Mouse (Mus musculus): ENCODE data around the gene Psme4. TPM values are rescaled to one million over a fixed set of nuclear protein-coding genes. Genes with fewer than 3 reads are reported as not detected.

The Psme4 gene
- total RNA-seq, 2 experiments from 2014 or later = 134 to 156 TPM

DNA sequence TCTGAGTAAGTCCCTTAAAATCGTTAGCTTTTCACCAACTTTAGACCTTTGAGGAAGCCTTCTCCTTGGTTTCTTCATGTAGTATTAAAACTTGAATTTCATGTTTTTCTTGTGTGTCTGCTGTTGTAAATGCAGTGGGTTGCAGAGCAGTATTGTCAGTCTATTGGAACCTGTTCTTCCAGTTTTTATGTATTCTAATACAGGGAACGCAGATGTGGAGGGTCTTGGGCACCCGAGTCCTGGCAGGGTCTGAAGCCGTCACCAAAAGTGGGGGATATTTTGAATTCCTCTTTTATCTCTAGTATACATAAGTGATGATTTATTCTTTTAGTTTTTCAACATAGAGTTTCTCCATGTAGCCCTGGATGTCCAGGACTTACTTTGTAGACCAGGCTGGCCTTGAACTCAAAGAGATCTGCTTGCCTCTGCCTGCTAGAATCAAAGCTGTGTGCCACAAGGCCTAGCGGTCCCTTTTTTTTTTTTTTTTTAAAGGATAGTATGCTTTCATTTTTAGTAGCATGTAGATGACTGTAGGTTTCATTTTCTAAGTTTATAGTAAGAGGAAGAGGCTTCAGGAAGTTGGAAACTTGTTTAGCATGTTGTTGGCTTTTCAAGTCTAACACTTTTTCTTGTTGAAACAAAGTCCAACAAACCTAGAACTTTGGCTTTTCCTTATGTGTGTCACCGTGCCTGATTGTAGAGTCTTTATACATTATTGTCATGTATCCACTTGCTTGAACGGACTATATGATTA is 14.9 kb downstream of the Psme4 start:
- no peak for DNase-seq

DNA sequence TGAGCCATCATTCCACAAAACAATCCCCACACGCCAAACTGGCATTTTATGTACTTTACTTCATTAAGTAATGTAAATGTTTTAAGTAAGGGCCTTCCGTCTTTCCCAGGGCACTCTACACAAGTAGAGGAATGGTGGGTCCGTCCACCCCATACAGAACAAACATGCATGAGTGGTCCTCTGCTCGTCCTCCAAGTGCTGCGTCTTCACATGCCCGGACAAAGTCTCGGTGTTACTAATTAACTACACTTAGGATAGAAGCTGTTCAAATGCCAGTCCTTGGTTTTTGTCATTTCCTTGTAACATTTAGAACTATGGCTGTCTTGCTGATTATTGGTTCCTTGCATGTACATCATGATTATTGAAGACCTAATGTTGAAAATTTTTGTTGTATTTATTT is 21.2 kb downstream of the Psme4 start:
- DNase-seq = no peak

GRCm38 (mm10) chr11:30793753-30794152 is 22.2 kb downstream of the Psme4 start:
- no peak for DNase-seq

GRCm38 (mm10) chr11:30797236-30797635 is 25.7 kb downstream of the Psme4 start:
- DNase-seq = no peak

GRCm38 (mm10) chr11:30799496-30799895 is 28.0 kb downstream of the Psme4 start:
- no peak for DNase-seq

DNA sequence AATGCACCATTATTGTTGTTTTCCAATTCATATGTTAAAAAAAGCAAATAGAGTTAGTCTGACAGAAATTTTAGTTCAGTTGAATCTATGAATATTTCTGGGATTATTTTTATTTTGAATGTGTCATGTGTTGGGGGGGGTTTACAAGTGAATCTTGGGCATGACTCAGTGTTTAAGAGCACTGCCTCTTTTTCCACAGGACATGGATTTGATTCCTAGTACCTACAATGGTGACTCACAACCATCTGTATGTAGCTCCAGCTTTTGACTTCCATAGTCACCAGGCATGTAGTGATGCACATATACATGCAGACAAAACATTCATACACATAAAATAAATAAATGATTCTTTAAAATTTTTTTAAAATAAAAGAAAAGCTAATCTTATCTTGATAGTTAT is 28.6 kb downstream of the Psme4 start:
- DNase-seq = no peak

- DNase-seq = no peak
Observed at GRCm38 (mm10) chr11:30802421-30802820, 30.9 kb downstream of the Psme4 start.

DNA sequence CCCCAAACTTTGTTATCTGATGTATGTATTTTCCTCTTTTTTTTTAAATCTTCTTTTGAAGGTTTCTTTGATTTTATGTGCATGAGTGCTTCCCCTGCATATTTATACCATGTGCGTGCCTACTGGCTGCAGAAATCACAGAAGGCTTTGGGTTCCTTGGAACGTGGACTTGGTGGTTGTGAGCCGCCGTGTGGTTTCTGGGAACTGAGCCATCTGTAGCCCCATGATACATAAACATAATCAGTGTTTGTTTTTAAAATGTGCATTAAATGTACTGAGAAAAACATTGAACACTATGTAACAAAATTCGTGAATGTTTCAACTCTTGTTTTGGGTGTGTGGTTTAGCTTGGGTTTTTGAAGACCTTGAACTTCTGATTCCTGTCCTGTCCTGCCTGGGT is 49.6 kb downstream of the Psme4 start:
- no peak for DNase-seq

DNA sequence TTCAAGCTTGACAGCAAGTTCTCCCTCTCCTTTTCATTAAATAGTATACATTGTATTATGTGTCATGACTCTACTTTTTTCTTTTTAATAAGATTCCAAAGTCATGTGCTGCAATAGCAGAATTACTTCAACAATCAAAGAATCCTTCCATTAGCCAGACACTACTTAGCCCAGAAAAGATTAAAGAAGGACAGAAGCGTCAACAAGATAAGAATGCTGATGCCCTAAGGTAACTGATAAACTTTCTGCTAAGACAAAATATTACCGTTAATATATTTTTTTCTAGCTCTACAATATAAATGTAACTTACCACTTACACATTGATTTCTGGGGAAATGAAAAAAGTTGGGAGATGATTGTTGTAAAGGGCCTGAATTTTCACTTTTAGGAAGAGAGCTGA is 67.3 kb downstream of the Psme4 start:
- no peak for DNase-seq

DNA sequence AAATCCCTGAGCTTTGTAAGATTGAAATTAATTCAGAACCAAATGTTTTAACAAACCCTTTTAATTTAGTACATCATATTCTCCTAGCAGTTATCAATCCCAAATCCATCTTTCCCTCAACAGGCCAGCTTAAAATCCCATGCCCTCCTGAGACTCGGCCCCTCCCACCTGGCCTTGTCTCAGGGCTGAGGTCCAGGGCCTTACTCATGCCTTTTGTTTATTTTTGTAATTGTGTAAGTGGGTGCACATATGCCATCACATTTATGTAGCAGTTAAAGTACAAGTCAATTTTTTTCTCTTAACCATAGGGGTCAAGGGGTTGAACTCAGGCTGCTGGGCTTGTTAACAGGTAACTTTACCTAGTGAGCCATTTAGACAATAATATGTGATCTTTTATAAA is 72.8 kb downstream of the Psme4 start:
- no peak for DNase-seq

DNA sequence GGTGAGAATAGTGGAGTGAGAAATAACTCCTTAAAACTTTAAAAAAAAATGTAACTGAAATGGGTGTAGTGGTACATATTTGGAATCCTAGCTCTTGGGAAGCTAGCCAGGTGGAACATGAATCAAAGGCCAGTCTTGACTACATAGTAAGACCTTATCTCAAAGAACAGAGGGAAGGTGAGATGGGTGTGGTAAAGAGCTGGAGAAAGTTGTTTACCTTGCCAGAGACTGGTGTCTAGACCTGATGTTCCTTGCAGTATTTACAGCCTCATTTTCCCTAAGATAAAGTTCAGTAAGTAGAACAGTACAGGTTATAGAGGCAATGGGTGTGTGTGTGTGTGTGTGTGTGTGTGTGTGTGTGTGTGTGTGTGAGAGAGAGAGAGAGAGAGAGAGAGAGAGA is 100.9 kb downstream of the Psme4 start:
- DNase-seq = no peak

GRCm38 (mm10) chr11:30885171-30885871 is 113.8 kb downstream of the Psme4 start, which contains the start of the genes Gpr75 and Asb3:
Gene Gpr75, plus strand, starts transcription at chr11:30885358.
Gene Asb3, plus strand, starts transcription at chr11:30885416.
- DNase-seq = peak; percentile 30

GRCm38 (mm10) chr11:30888153-30888552 is 116.6 kb downstream of the Psme4 start:
- DNase-seq = no peak

- DNase-seq = no peak
Observed at GRCm38 (mm10) chr11:30896201-30896600, 124.7 kb downstream of the Psme4 start.

GRCm38 (mm10) chr11:30899312-30899711 is 127.8 kb downstream of the Psme4 start:
- no peak for DNase-seq

GRCm38 (mm10) chr11:30912311-30912710 is 140.8 kb downstream of the Psme4 start:
- DNase-seq = no peak

DNA sequence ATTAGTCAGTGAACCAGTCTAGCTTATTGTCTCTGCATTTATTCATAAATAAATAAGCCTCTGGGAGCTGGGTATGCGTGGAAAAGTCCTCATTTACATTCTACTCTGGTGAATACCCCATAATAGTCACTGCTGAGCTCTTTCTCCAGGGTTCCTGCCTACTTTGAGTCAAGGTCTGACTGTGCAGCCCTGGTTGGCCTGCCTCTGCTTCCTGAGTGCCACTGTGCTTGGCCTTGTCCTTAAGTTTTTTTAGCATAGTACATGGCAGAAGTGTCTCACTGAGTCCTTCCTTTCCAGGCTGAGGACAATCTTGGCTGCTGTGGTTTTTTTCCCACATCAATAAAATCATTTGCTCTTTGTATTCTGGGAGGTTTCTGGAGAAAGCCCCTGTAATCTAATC is 149.1 kb downstream of the Psme4 start:
- no peak for DNase-seq

GRCm38 (mm10) chr11:30923283-30923682 is 151.8 kb downstream of the Psme4 start:
- DNase-seq = no peak

- no peak for DNase-seq
Observed at GRCm38 (mm10) chr11:30928079-30928478, 156.6 kb downstream of the Psme4 start.

GRCm38 (mm10) chr11:30928498-30928897 is 157.0 kb downstream of the Psme4 start:
- no peak for DNase-seq
